In the genomic region with DNA sequence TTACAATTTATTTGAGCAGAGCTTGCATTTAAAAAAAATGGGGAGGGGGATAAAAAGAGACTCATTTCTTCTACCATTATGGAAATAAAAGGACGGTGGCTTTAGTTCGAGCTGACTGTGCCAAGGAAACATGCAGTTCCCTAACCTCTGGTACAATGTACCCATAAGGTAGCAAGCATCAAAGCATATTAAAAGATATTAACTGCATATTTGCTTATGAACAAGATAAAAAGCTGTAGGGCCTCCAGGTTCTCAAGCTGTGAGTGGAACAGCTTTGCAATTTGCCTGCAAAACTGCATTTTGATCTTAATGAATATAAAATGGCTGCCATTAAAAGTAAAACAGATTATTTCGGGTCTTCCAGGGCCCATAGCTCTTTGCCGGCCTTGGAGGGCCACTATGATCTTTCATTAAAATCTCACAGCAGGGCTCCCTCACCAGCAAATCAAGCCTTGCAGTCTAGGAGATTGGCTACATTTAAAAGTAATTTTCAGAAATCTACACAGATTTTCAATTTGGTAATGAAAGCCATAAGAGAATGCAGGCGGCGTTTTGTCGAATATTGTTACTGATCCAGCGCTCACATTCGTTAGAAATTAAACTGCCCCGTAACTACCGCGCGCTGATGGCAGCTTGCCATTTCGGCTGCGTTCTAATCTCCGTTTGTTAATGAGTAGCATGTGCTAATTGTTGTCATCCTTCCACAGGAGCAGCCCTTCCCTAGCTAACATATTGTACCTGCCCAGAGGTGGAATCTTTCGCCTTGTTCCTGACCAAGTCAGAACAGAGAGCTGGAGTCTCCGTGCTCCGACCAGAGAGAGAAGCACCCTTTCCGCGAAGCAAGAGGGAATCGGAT, we compare ENCODE assay signal across 10 mouse cellular contexts.
DNase-seq lines count a peak whose midpoint lies in the region; ATAC-seq lines count a peak whose summit lies in the region.
"Had no signal": no experiment of that assay in that cellular context is flagged by ENCODE, and none has a peak within 500 bp of the region (broad histone marks: within the 10 kb centered on the region; RNA-seq: fewer than 3 reads in every experiment).

No protein-coding gene starts in this region.

- WGBS in heart, embryonic 12.5 days, result 56% methylated on average over 22 of the region's 22 CpGs
- WGBS in forebrain, embryonic 10.5 days, result 57% methylated on average over 22 of the region's 22 CpGs
- WGBS in midbrain, embryonic 13.5 days, result 52% methylated on average over 22 of the region's 22 CpGs

- peak overlapping the region; percentile 48 for H3K4me2 ChIP-seq in heart, embryonic 12.5 days
- H3K4me2 ChIP-seq in midbrain, embryonic 13.5 days (replicated peaks), result peak overlapping the region; percentile 42

- no peaks in the 10 kb centered on the region for H3K9me3 ChIP-seq in heart, embryonic 12.5 days (replicated peaks)
- no peaks in the 10 kb centered on the region for H3K9me3 ChIP-seq in forebrain, embryonic 10.5 days
- no peaks in the 10 kb centered on the region for H3K9me3 ChIP-seq in midbrain, embryonic 13.5 days
- H3K9me3 ChIP-seq: megakaryocyte, embryonic 14.5 days had no signal

- H3K4me1 ChIP-seq in heart, embryonic 12.5 days (replicated peaks), result no peaks in the 10 kb centered on the region
- H3K4me1 ChIP-seq in forebrain, embryonic 10.5 days, result peaks cover 25% of the 10 kb centered on the region
- H3K4me1 ChIP-seq in midbrain, embryonic 13.5 days (replicated peaks), result peaks cover 19% of the 10 kb centered on the region
- H3K4me1 ChIP-seq: megakaryocyte, embryonic 14.5 days had no signal

- no peak for DNase-seq in heart, adult 9 months (ENCODE audit: low spot score in 2 of 2)
- DNase-seq in forebrain, embryonic 10.5 days (ENCODE audit: extremely low spot score, low spot score), result no peak
- peak; percentile 22 for DNase-seq in kidney, postnatal 10 days
- DNase-seq in thymus, postnatal 25 days, result no peak
- no peak for DNase-seq in c-Kit-positive CD71-positive TER-119-positive erythroid progenitor cells, embryonic 14.5 days (ENCODE audit: low spot score)

- no peaks in the 10 kb centered on the region for H3K36me3 ChIP-seq in heart, embryonic 12.5 days
- H3K36me3 ChIP-seq in forebrain, embryonic 10.5 days (replicated peaks), result no peaks in the 10 kb centered on the region
- no peaks in the 10 kb centered on the region for H3K36me3 ChIP-seq in midbrain, embryonic 13.5 days

- ATAC-seq in heart, embryonic 12.5 days (ENCODE audit: insufficient number of reproducible peaks, low FRiP score), result no peak
- ATAC-seq in midbrain, embryonic 13.5 days, result peak; percentile 41; the same call in 1 of the 2 replicates
- no peak for ATAC-seq in megakaryocyte progenitor cell, adult 5-6 weeks (replicated peaks; ENCODE audit: poor library complexity)

- no peaks in the 10 kb centered on the region for H3K27me3 ChIP-seq in heart, embryonic 12.5 days (replicated peaks)
- H3K27me3 ChIP-seq in forebrain, embryonic 10.5 days (ENCODE audit: poor library complexity, severe bottlenecking), result peaks cover 14% of the 10 kb centered on the region
- H3K27me3 ChIP-seq in midbrain, embryonic 13.5 days, result no peaks in the 10 kb centered on the region
- H3K27me3 ChIP-seq: CH12.LX; megakaryocyte, embryonic 14.5 days had no signal

- H3K4me3 ChIP-seq in heart, embryonic 12.5 days, result peak overlapping the region; percentile 33
- H3K4me3 ChIP-seq in forebrain, embryonic 10.5 days, result peak overlapping the region; percentile 34
- no peak overlapping the region for H3K4me3 ChIP-seq in midbrain, embryonic 13.5 days (replicated peaks)
- H3K4me3 ChIP-seq: megakaryocyte, embryonic 14.5 days had no signal

- H3K9ac ChIP-seq in heart, embryonic 12.5 days, result no peak overlapping the region
- H3K9ac ChIP-seq in midbrain, embryonic 13.5 days (replicated peaks), result peak overlapping the region; percentile 29; the same call in 1 of the 2 replicates

- no peak overlapping the region for H3K27ac ChIP-seq in heart, embryonic 12.5 days (ENCODE audit: poor library complexity, severe bottlenecking)
- no peak overlapping the region for H3K27ac ChIP-seq in forebrain, embryonic 10.5 days
- H3K27ac ChIP-seq in midbrain, embryonic 13.5 days, result peak overlapping the region; percentile 45
